Mouse (Mus musculus) stomach, embryonic 16.5 days (tissue): ENCODE data around the gene Zswim1. TPM values are rescaled to one million over a fixed set of nuclear protein-coding genes. Genes with fewer than 3 reads are reported as not detected.
"Not testable (repeated sequence)": the region's sequence is repeated elsewhere in the genome, so short reads cannot be mapped to it uniquely, and the experiment has no call there.

ENCODE experiments used
- ATAC-seq: fragments of 200-750 bp; cut with Nextera tagmentation; 2 replicates; pipeline ENCODE4 v1.8.0; 2017; ENCODE audit warnings: moderate number of reproducible peaks, moderate TSS enrichment; ENCODE audit not compliant: insufficient read depth, low FRiP score
- H3K27ac ChIP-seq: fragments of 300-500 bp; sonication (generic); 2 replicates; pipeline ENCODE4 v1.5.1; 2014; ENCODE audit warnings: low read length
- H3K27me3 ChIP-seq: fragments of 300-500 bp; sonication (generic); 2 replicates; pipeline ENCODE4 v1.6.1; 2014; ENCODE audit warnings: low read length, control low read depth, mixed read lengths; ENCODE audit not compliant: control insufficient read depth, insufficient read depth
- H3K36me3 ChIP-seq: fragments of 300-500 bp; sonication (generic); 2 replicates; pipeline ENCODE4 v1.6.1; 2014; ENCODE audit warnings: low read length; ENCODE audit not compliant: control insufficient read depth, insufficient read depth
- H3K4me1 ChIP-seq: fragments of 300-500 bp; sonication (generic); 2 replicates; pipeline ENCODE4 v1.6.1; 2014; ENCODE audit warnings: low read length, control low read depth, mixed read lengths; ENCODE audit not compliant: control insufficient read depth, insufficient read depth
- H3K4me2 ChIP-seq: fragments of 300-500 bp; sonication (generic); 2 replicates; pipeline ENCODE4 v1.6.1; 2014; ENCODE audit warnings: low read depth, low read length, mixed read lengths
- H3K4me3 ChIP-seq: fragments of 300-500 bp; sonication (generic); replicated peaks from 2 replicates; pipeline ENCODE4 v1.5.1; 2014; ENCODE audit warnings: mild to moderate bottlenecking, low read length
- H3K9ac ChIP-seq: fragments of 300-500 bp; sonication (generic); 2 replicates; pipeline ENCODE4 v1.6.1; 2014; ENCODE audit warnings: low read length
- H3K9me3 ChIP-seq: fragments of 300-500 bp; sonication (generic); replicated peaks from 2 replicates; pipeline ENCODE4 v1.6.1; 2016; ENCODE audit warnings: low read length, control low read depth; ENCODE audit not compliant: control insufficient read depth
- WGBS: fragments of 180-500 bp; shearing (Covaris S2); extraction: QIAGEN DNeasy Blood & Tissue Kit; methylation state at CpG from one replicate; pipeline ENCODE4 v1.1.7; 2014; 5-methylcytosine and 5-hydroxymethylcytosine counted together
- polyA plus RNA-seq: library from polyadenylated mRNA; unstranded; fragments of >200 nt; fragmentation: Nextera tagmentation; extraction: Ambion mirVana; gene quantifications from 2 replicates; pipeline ENCODE4 v1.2.1, GENCODE M21; 2015

Gene Zswim1
- polyA plus RNA-seq, 1 experiment from 2014 or later: 16.5 TPM

DNA sequence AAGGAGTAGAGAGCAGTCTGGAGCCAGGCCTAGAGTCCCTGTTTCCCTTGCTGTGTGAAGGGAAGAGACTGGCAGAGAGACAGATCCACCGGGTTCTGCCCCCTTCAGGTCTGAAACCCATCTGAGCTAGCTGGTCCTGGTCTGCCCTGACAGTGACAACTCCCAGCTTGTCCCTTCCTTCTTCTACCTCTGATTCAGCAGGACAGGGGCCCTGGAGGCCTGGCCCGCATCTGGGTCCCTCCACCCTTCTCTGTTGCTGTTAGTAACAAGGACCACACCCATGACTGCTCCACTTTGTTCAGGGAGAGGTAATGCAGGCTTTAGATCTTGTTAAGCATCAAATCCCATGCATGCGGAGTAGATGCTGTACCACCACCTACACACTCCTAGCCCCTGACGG, 34.1 kb upstream of the Zswim1 start:
- no peak for ATAC-seq
- H3K4me2 ChIP-seq: no peak overlapping the region
- H3K9ac ChIP-seq: peak overlapping the region; percentile 55; the same call in 1 of the 2 replicates
- H3K27ac ChIP-seq: no peak overlapping the region; the same call in 1 of the 2 replicates
- H3K36me3 ChIP-seq: peaks cover 11% of the 10 kb centered on the region; the same call in 1 of the 2 replicates
- peaks cover 19% of the 10 kb centered on the region for H3K4me1 ChIP-seq
- no peaks in the 10 kb centered on the region for H3K9me3 ChIP-seq
- WGBS: 42% methylated on average over 4 of the region's 4 CpGs
- no peaks in the 10 kb centered on the region for H3K27me3 ChIP-seq
- H3K4me3 ChIP-seq: no peak overlapping the region

DNA sequence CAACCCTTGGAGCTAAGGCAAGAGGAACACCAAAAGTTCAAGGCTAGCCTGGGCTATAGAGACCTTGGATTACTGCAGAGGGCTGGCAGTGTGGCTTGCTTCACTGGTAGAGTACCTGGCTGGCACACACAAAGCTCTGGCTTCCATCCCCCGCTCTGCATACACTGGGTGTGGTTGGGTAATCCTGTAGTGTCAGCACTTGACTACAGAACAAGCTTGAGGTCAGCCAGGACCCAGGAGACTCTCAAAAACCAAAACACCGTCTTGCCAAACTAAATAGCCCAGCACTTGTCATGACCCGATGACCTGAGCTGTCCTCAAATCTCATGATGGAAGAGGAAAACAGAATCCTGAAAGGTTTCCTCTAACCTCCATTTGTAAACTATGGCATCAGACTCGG, 32.0 kb upstream of the Zswim1 start:
- Histone ChIP-seq H3K9ac (no peak overlapping the region), H3K36me3 (peaks cover 11% of the 10 kb centered on the region; the same call in 1 of the 2 replicates), H3K4me1 (peaks cover 12% of the 10 kb centered on the region), H3K9me3 (no peaks in the 10 kb centered on the region), H3K27ac (no peak overlapping the region), H3K4me2 (no peak overlapping the region), H3K27me3 (no peaks in the 10 kb centered on the region), H3K4me3 (no peak overlapping the region)
- WGBS: 57% methylated on average over 4 of the region's 4 CpGs
- no peak for ATAC-seq

GRCm38 (mm10) chr2:164791841-164792261, 30.6 kb upstream of the Zswim1 start:
- ATAC-seq: no peak
- Histone ChIP-seq H3K4me2 (no peak overlapping the region), H3K4me1 (peaks cover 9% of the 10 kb centered on the region), H3K9ac (no peak overlapping the region), H3K36me3 (peaks cover 11% of the 10 kb centered on the region; the same call in 1 of the 2 replicates), H3K27ac (no peak overlapping the region), H3K27me3 (no peaks in the 10 kb centered on the region), H3K4me3 (no peak overlapping the region), H3K9me3 (no peaks in the 10 kb centered on the region)
- 91% methylated on average over 18 of the region's 18 CpGs for WGBS

GRCm38 (mm10) chr2:164792400-164793190, 29.9 kb upstream of the Zswim1 start:
- ATAC-seq: no peak
- H3K4me1 ChIP-seq: peaks cover 4% of the 10 kb centered on the region; the same call in 1 of the 2 replicates

DNA sequence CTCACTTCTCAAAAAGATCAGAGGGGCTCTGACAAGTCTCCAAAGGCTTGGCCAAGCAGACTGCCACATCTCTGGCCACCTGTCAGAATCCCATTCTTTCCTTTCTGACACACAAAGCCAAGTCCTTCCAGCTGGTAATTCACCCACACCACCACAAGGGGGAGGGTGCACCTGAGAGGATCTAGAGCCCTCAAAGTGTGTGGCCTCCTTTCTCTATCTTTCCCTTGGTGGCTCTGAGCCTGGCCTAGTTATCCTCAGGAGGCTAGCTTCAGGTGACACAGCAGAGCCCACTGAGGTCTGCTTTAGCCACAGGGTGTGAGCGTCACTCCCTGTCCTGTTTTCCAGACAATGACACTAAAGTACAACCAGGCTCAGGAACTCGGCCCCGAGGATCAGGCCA, 29.2 kb upstream of the Zswim1 start:
- H3K36me3 ChIP-seq: peaks cover 16% of the 10 kb centered on the region; the same call in 1 of the 2 replicates
- ATAC-seq: no peak
- WGBS: 76% methylated on average over 3 of the region's 3 CpGs
- peaks cover 2% of the 10 kb centered on the region; the same call in 1 of the 2 replicates for H3K4me1 ChIP-seq
- no peak overlapping the region for H3K4me2 ChIP-seq
- H3K27me3 ChIP-seq: no peaks in the 10 kb centered on the region
- H3K4me3 ChIP-seq: no peak overlapping the region
- H3K27ac ChIP-seq: no peak overlapping the region
- H3K9ac ChIP-seq: no peak overlapping the region
- no peaks in the 10 kb centered on the region for H3K9me3 ChIP-seq

More at GRCm38 (mm10) chr2:164792400-164793190, 29.9 kb upstream of the Zswim1 start:
- Histone ChIP-seq H3K9ac (no peak overlapping the region), H3K9me3 (no peaks in the 10 kb centered on the region), H3K4me2 (no peak overlapping the region), H3K27ac (no peak overlapping the region), H3K27me3 (no peaks in the 10 kb centered on the region), H3K36me3 (peaks cover 11% of the 10 kb centered on the region; the same call in 1 of the 2 replicates), H3K4me3 (no peak overlapping the region)
- 92% methylated on average over 12 of the region's 12 CpGs for WGBS

- Histone ChIP-seq H3K9ac (no peak overlapping the region), H3K27me3 (no peaks in the 10 kb centered on the region), H3K4me3 (no peak overlapping the region), H3K9me3 (no peaks in the 10 kb centered on the region), H3K4me2 (no peak overlapping the region), H3K4me1 (no peaks in the 10 kb centered on the region), H3K36me3 (peaks cover 16% of the 10 kb centered on the region; the same call in 1 of the 2 replicates), H3K27ac (no peak overlapping the region)
- 89% methylated on average over 2 of the region's 2 CpGs for WGBS
- ATAC-seq: no peak
These were observed 28.7 kb upstream of the Zswim1 start for GRCm38 (mm10) chr2:164793772-164794171.

DNA sequence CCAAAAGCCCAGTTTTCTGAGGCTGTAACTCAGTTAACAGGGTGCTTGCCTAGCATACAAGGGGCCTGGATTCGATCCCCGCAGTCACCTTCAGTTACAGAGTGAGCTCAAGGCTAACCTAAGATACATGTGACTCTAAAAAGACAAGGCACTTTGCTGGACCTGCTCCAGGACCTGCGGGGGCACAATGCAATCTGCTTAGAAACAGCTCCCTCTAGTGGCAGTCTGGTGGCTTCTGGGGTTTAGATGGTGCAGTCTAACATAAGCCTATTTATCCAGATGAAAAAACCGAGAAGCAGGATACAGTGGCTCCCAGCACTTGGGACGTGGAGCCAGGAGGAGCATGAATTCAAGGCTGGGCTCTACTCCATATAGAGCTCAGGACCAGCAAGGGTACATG, 28.2 kb upstream of the Zswim1 start:
- Histone ChIP-seq H3K27me3 (no peaks in the 10 kb centered on the region), H3K9ac (no peak overlapping the region), H3K36me3 (peaks cover 16% of the 10 kb centered on the region; the same call in 1 of the 2 replicates), H3K4me2 (no peak overlapping the region), H3K9me3 (no peaks in the 10 kb centered on the region), H3K4me3 (no peak overlapping the region), H3K27ac (no peak overlapping the region), H3K4me1 (no peaks in the 10 kb centered on the region)
- WGBS: 33% methylated on average over 5 of the region's 5 CpGs
- 0 out of 2 replicates have a peak, but pooled peaks have one; percentile 26 for ATAC-seq

DNA sequence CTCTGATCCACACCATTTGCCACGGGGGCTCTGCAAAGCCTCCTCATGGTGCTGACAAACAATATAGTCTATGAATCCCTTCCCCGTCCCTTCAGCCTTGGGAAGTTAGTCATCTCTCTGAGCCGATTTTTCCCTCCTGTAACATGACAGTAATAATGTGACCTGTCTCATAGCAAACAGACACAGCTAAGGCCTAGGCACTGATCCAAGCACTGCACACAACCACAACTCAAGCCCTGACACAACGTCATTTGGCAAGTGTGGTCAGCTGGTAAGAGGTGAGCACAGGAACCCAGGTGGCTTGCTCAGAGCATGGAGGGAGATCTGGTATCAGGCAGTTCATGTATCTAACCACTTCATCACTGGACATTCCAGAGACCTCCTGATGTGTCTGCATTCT, 26.6 kb upstream of the Zswim1 start:
- peaks cover 16% of the 10 kb centered on the region; the same call in 1 of the 2 replicates for H3K36me3 ChIP-seq
- H3K4me1 ChIP-seq: no peaks in the 10 kb centered on the region

GRCm38 (mm10) chr2:164798554-164798953, 23.9 kb upstream of the Zswim1 start:
- H3K36me3 ChIP-seq, H3K27ac ChIP-seq, H3K9me3 ChIP-seq, H3K4me3 ChIP-seq, ATAC-seq, H3K9ac ChIP-seq, H3K4me2 ChIP-seq, H3K4me1 ChIP-seq, H3K27me3 ChIP-seq: not testable (repeated sequence)
- 79% methylated on average over 6 of the region's 6 CpGs for WGBS

More for the DNA sequence above, 26.6 kb upstream of the Zswim1 start:
- Histone ChIP-seq H3K4me3 (no peak overlapping the region), H3K27ac (no peak overlapping the region), H3K9me3 (no peaks in the 10 kb centered on the region), H3K27me3 (no peaks in the 10 kb centered on the region), H3K9ac (no peak overlapping the region), H3K4me2 (no peak overlapping the region)
- WGBS: 74% methylated on average over 4 of the region's 4 CpGs
- no peak for ATAC-seq
